Mouse (Mus musculus) c-Kit-positive CD71-negative TER-119-negative erythroid progenitor cells, embryonic 14.5 days (primary cell): ENCODE data around the gene Tmem44.

Source experiments
- DNase-seq: peaks from one replicate; pipeline ENCODE4 v3.0.0-alpha.2; 2013; ENCODE audit warnings: low read depth

Gene Tmem44

DNA sequence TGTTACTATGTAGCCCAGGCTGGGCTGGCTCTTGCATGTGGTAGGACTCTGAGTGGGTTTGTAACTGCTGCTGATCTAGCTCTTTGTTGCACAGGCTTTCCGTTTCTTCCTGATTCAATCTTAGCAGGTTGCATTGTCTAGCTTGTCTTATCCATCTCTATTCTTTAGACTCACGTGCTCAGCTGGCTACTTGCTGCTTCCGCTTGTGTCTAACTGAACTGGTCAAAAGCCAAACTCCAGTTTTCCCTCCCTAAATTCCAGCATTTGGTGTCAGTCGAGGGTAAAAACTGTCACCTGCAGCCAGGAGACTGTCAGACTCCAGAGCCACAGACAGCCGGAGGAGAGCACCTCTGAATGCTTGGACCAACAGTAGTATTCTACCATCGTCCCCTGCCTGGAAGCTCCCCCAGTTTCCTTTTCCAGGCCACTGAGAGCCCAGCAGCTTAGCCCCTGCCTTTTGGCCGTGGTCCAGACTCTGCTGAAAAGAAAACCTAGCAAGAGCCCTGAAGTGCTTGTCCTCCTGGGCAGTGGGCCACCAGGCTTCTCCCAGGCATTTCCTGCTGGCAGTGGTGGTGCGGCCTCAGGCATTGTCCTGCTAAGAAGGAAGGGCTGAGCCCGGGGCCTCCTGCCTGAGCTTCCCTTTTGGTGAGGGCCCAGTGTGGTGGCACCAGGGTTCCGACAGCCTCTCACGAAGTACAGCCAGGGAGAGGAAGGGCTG, 2.1 kb upstream of the Tmem44 start:
- DNase-seq = no peak

DNA sequence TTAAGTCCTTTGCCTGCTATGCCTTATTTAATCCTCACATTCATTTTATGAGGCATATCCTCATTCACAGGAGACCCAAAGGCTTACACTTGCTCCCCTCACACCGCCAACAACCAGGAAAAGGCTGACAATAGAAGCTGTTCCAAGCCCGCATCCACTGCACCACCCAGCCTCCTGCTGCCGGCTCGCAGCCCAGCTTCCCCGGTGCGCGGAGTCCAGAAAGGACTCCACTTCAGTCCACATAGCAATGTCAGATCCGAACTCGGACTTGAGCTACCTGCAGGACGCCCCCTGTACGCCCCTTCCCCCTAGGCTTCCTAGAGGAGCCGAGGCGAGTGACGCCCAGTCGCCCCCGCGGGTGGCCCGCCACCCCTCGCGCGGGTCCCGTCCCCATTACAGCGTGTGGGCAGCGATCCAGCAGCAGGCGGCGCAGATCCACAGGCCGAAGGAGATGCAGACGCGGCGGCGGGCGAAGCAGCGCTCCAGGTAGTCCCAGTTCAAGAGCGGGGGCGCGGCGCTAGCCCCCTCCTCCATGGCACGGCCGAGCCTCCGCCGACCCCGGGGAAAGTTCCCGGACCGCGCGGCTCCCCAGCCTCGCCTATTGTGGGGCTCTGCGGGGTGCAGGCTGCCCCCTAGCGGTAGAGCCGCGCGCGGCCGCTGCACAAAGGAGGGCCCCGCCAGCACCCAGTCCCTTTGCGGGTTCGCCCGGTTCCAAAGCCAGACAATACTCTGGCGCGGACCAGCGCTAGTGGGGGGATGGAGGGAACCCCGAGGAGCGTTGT, 485 bp downstream of the Tmem44 start:
- DNase-seq = no peak

DNA sequence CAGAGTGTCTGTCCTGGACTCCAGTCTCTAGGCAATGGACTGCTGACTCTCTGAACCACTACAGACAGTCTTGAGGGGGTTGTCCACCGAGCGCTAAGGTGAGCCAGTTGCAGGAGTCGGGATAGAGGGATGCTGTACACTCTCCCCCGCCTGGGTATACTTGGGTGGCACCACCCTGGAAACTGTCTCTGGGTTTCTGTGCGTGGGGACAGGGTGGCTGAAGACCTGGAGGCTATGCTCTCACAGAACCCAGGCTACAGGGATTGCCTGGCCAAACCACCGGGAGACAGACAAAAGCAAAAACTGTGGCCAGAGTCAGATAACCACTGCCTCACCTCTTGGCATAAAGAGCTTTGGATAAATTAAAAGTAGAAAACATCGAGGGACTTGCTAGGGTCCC, 1.1 kb downstream of the Tmem44 start:
- DNase-seq = no peak

DNA sequence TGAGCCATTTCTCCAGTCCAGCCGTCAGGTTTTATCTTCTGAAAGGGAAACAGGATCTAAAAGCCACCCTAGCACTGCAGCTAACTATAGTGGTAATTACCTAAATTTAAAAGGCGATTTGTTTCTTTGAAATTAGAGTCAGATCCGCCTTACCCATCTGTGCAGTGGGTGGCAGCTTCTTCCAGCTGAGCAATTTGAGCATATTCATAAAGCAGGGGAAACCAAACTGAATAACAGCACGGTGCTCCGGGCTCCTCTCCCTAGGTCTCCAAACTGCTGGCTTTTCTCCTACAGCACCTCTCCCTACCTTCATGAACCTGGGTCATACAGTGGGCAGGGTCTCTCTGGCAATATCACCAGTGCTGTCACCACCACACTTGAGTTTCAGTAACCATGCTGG, 2.4 kb downstream of the Tmem44 start:
- DNase-seq = no peak

DNA sequence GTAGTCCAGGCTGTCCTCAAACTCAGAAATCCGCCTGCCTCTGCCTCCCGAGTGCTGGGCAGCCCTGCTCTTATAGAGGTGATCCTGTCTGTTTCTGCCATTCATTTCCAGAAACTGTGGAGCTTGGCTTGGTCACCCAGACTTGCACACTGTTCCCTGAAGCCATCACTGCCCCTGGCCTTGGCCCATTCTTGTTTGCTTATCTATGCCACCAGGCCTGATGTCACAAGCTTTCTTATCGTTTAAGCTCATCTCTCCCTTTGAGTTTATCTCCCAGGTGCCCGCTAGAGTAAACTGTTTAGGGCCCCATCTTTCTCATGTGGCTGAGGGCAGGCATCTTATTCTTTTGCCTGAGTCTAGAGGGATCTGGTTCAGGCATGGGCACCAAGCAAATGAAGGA, 5.9 kb downstream of the Tmem44 start:
- no peak for DNase-seq

DNA sequence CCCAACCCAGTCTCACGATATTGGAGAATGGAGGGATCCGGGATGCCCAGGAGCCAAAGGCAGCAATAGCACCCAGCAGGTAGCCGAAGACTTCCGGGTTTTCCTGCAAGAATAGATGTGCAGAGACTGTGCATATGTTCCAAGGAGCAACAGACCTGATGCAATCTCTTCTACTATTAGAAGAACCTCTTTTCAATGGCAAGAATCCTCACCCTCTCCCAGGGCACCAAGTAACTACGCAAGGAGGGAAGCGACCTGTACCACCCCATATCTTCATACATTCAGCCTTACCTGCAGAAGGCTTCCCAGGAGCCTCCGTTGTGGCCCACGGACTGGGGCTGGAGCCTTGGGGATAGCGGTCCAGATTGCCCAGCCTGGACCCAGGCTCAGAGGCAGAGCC, 7.3 kb downstream of the Tmem44 start:
- no peak for DNase-seq

DNA sequence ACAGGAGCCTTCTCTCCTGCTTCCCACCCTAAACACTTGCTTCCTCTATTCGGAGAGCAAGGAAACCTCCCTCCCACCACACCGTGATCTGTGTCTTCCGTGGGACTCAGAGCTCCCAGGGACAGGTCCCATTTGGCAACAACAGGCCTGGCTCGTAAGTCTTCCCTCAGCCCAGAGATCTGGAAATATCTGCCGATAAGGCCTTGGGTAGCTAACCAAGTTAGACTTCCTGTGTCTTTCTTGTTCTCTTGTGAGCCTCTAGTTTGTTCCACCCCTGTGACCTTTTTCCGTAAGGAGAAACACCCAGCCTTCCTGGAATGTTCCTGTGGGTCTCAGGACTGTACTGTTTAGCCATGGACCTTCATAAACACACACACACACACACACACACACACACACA, 7.8 kb downstream of the Tmem44 start:
- no peak for DNase-seq

DNA sequence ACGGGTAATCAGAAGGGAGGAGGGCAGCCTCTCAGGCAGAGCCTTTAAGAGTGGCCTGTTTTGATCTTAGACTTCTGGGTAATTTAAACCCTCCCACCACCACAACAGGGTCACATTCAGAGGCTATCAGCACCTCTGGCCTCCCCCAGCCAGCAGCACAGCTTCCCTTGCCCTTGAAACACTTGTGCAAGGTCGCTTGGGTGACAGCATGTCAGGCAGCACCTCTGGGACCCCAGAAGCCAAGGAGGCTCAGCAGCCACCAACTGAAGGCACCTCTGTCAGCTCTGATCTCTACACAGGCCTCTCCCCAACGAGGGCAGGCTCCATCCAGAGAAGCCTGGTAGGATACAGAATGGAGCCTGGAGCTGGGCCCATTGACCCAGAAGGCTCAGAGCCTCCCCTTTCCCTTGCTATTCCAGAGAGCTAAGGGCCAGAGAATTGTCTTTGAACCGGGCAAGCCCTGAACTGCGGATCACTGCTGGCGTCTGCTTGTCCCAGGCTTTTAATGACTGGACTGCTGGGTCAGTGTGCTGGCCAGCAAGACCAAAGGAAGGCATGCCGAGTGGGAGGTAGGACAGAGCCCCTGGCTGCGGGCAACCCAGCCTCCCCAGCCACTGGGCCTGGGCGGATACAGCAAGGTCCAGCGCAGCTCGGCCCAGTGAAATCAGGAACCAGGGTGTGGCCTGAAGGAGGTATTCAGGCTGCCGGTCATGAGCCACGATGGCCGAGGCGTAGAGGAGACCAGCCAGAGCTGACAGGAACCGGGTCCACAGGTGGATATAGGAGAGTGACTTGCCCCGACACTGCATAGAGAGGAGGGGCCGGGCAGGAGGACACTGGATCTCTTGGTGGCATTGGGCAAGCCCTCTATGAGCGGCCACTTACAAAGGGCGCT, 10.3 kb downstream of the Tmem44 start:
- DNase-seq = no peak

DNA sequence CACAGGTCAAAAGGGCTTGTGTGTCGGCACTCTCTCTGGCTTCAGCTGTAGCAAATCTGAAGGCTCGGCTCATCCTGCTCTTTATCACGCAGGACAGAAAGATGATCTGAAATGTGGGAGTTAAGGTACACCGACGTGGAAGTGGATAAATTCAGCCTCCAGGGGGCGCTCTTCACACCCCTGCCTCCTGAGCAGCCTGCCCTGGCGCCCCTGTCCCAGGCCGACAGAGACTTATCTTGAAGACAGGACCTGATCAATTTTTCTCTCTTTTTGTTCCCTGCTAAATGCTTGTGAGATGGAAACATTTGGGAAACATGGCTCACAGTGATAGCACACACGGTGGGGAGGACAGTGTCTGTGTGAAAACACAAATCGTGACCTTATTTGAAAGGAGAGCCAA, 11.2 kb downstream of the Tmem44 start:
- DNase-seq = no peak

DNA sequence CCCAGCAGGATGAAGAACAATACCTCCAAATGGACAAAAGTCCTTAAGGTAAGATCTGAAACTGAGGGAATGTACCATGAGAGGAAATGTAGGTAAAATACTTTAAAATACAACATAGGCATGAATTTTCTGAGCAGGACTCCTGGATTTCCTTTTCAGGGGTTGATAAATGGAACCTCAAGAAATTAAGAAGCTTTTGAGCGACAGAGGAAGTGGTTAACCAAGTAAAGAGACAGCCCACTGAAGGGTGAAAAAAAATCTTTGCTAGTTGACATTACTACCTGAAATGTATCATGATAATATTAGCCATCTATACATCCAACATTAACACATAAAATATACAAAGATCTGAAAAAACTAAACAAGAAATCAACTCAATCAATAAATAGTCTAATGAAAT, 15.6 kb downstream of the Tmem44 start:
- DNase-seq = no peak

DNA sequence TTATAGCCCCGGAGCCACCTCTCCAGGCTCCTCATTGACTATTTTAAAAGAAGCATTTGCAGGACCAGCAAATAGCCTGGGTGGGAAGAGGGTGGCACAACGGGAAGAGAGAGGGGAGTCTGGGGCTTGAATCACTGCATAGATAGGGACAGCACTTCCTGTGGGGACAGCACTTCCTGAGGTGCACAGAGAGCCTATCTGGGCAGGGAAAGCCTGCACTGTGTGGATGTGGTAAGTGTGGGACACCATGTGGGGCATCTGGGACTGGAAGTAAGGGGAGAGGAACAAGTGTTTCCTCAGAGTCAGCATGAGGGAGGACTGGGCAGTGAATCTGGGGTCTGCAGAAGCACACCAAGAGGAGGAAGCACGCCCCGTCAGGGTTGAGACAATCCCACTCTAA, 17.1 kb downstream of the Tmem44 start:
- DNase-seq = no peak

DNA sequence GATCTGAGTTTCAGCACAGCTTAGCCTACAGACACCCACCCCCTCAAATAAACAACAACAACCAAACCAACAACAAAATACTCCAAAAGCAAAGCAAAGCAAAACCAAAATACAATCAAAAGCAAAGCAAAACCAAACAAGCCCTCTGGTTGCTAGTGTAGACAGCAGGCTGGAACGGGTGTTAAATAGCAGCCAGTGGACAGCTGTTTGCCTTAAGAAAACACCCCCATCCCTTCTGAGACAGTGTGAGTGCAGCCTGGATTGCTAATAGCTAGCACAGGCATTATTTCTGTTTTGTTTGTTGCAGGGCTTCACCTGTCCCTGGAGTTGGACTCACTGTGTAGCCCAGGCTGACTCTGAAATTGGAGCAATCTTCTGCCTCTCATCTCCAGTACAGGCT, 17.7 kb downstream of the Tmem44 start:
- no peak for DNase-seq

DNA sequence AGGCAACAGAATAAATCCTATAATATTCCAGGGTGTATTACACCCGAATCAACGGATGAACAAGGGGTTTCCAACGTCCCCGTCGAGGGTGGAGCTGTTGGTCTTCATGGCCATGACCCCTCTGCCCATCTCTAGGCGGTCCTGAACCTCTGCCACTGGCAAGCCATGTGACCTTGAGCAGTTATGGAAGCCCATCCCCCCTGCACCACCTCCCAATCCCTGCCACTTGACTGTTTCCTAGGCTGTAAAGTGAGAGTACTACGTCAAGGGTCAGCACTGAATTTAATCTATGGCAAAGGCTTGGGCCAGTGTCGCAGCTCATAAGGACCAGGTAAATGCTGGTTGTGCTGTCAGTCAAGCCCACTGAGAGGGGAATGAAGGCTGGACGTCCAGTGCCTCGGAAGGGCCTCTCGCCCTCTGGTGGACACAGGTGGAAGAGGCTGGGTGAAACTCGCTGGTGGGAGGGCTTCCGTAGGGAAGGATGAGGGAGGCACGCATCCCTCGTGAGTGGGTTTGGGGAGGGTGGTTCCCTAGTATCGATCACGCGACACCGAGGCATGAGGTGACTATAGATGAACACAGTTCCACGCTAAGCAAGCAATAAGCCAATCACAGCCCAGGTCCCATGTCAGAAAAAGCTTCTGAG, 18.8 kb downstream of the Tmem44 start:
- no peak for DNase-seq

DNA sequence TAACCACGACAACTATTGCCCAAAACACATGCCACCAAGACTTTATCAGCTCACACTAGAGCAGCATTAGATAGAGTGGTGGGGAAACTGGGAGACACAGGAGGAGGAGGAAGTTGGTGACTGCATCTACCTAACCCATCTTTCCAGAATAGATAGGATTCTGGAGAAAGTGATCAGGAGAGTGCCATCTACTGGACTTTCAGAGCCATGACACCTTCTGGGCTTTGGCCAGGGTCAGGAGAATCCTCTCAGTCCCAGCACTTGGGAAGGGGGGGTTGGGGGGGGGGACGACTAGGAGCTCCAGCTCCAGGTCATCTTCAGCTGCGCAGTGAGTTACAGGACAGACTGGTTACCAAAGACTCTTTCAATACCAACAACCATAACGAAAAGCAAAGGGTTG, 19.8 kb downstream of the Tmem44 start:
- no peak for DNase-seq

DNA sequence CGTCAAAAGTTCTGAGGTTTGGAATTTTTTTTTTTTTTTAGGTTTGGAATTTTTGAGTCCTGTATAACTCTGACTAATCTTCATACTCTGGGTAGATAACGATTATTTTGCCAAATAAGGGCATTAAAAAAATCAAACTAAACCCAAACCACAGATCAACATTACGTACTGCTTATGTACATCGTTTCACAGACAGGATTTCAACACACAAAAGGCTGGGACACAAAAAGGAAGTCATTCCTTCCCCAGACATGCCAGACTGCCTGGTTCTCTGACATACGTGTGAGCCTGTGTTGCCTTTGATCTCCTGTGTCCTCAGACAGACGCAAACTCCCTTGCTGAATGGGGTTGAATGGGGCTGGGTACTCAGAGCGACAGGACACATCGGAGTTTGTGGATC, 22.3 kb downstream of the Tmem44 start:
- no peak for DNase-seq

DNA sequence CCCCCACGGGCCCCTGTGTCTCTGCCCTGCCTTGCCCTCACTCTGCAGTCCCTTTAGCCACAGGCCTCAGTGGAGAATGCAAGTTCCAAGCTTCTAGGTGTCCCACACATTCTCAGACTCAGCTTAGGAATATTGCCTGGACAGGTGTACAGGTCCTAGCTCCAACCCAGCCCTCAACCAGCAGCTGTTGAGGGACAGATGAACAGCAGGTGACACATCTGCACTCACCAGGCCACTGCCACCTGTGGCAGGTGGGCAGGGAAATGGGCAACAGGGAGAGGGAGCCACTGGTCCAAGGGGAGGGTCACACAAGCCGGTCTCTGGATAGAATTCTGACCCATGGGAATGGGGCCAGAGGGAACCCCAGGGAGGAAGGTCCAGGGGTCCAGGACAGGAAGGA, 22.8 kb downstream of the Tmem44 start:
- no peak for DNase-seq

DNA sequence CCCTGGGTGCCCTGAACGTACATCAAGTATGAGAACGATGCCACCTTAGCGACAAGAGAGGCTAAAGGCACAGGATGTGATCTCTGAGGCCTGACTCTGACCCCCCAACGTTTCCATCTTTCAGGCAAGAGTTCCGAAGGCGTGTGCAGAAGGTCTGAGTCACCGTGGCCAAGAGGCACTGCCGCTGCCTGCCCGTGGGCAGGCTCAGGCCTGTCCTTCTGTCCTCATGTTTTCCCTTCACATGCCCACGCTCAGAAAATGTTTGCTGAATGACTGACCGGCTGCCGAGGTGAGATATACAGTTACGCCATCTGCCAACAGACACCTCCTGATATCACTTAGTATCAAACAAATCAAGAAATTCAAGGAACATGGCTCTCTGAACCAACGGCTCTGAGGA, 24.9 kb downstream of the Tmem44 start:
- no peak for DNase-seq

DNA sequence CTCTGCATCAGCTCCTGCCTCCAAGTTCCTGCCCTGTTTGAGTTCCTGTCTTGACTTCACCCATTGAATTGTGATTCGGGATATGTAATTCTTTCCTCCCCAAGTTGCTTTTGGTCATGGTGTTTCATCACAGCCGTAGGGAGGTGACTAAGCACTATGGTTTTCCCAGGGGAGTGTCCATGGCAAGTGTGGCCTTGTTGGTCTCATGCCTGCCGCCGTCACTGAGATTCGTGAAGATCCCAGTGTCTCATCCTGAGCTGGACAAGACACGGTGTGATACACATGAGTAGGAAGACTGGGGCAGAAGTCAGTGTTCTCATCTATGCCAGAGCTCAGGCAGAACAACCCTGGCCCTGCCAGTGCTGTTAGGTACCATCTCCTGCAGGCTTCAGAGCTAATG, 26.2 kb downstream of the Tmem44 start:
- no peak for DNase-seq

DNA sequence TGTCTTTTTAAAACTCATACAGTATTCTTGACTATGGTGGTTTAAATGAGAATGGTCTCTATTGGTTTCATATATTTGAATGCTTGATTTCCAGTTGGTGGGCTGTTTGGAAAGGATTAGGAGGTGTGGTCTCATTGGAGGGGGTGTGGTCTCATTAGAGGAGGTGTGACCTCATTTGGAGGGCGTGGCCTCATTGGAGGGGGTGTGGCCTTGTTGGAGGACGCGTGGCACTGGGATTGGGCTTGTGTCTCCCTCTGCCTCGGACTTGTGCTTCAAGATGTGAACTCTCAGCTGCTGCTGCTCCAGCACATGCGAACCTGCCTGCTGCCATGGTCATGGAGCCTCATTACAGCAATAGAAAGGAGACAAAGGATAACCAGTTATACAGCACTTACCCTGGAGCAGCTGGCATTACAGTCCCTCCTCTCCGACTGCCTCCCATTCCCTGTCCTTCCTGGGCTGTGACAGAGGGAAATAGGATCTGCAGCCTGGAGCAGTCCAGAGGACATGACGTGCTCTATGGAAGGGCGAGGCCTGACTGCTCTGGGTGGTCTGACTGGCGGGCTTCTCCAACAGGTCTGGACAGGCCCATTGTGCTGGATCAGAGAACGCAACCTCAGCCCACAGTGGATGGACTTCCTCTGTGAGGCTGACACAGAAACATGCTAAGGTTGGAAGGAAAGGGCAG, 28.2 kb downstream of the Tmem44 start:
- DNase-seq = no peak

DNA sequence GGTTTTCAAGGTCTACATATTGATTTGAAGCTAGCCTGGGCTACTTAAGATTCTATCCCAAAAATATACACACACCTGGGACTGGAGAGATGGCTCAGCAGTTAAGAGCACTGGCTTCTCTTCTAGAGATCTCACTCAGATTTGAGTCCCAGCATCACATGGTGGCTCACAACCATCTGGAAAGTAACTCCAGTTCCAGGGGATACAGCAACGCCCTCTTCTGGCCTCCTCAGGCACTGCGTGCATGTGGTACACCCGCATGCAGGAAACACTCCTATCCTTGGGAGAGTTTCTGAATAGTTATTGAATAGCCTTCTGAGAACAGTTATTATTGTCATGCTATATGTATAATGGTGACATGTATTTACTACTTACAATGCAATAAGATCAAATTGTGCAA, 29.5 kb downstream of the Tmem44 start:
- no peak for DNase-seq

DNA sequence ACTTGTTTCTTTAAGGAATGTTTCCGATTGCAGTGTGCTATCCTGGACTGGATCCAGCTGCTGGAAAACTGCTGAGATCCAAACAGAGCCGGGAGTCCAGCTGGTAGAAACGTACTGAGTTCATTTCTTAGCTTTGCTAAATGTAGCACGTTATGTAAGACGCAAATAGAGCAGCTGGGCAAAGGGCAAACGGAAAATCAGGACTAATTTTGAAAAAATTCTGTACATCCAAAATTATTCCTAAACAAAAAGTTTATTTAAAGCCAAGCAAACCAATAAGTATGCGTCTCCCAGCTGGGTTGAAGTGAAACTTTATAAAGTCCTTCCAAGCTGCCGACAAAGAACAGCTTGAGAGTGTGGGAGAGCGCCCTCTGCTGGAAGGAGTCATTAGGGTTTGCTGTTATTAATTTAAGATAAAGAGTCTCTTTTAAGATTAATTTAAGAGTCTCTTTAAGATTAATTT, 30.2 kb downstream of the Tmem44 start:
- peak; percentile 78 for DNase-seq

DNA sequence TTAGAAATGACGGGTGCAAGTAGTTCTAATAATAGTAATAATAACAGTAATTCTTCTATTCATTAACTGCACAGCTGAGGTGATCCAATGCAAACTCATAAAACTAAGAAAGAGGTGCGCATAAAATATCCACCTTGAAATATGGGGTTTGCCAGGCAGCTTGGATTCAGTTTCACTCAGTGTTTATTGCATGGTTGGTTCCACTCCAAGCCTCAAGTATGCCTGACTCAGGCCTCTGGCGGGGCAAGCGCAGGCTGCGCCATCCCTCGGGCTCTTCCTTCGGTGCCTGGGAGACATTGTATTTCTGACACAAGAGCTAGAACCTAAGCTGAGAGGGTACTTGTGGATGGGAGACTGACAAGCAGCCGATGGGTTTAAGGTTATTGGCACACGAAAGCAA, 32.0 kb downstream of the Tmem44 start:
- no peak for DNase-seq
